Mouse (Mus musculus): ENCODE measurements at regions not wholly inside any gene's neighbourhood (a gene's known extent, or its start where the extent isn't known, plus 50 kb on each side); places are given as distances from the start of the nearest gene placed in this dataset.

GRCm38 (mm10) chr6:148539207-148539960, 95.2 kb upstream of the Tmtc1 start:
- no peak for DNase-seq

- no peak for DNase-seq
These were observed 90.2 kb upstream of the Tmtc1 start for GRCm38 (mm10) chr6:148534364-148534763.

GRCm38 (mm10) chr6:148531068-148531467, 86.9 kb upstream of the Tmtc1 start:
- no peak for DNase-seq

GRCm38 (mm10) chr6:148528611-148529010, 84.4 kb upstream of the Tmtc1 start:
- no peak for DNase-seq

GRCm38 (mm10) chr6:148522893-148523292, 78.7 kb upstream of the Tmtc1 start:
- DNase-seq, result no peak

- no peak for DNase-seq
These were observed 73.5 kb upstream of the Tmtc1 start for GRCm38 (mm10) chr6:148517536-148518245.

- no peak for DNase-seq
These were observed 72.5 kb upstream of the Tmtc1 start for GRCm38 (mm10) chr6:148516654-148517053.

GRCm38 (mm10) chr6:148515105-148515504, 70.9 kb upstream of the Tmtc1 start:
- no peak for DNase-seq

GRCm38 (mm10) chr6:148514645-148515044, 70.5 kb upstream of the Tmtc1 start:
- no peak for DNase-seq

- no peak for DNase-seq
These were observed 69.9 kb upstream of the Tmtc1 start for GRCm38 (mm10) chr6:148514124-148514523.

- no peak for DNase-seq
These were observed 68.9 kb upstream of the Tmtc1 start for GRCm38 (mm10) chr6:148513134-148513533.

- no peak for DNase-seq
These were observed 61.1 kb upstream of the Tmtc1 start for GRCm38 (mm10) chr6:148505325-148505724.

GRCm38 (mm10) chr6:148500251-148501179, 56.3 kb upstream of the Tmtc1 start:
- no peak for DNase-seq
